Mouse (Mus musculus) neural tube, embryonic 14.5 days (tissue): ENCODE data around the gene 4930404H24Rik. TPM values are rescaled to one million over a fixed set of nuclear protein-coding genes. Genes with fewer than 3 reads are reported as not detected.

ENCODE experiments used
- ATAC-seq: fragments of 200-750 bp; cut with Nextera tagmentation; 2 replicates; pipeline ENCODE4 v1.8.0; 2017; ENCODE audit warnings: low read depth, mild to moderate bottlenecking, moderate TSS enrichment, moderate library complexity
- H3K27ac ChIP-seq: fragments of 300-500 bp; sonication (generic); 2 replicates; pipeline ENCODE4 v1.5.1; 2014; ENCODE audit warnings: low read depth, mild to moderate bottlenecking, control low read depth, low read length, moderate library complexity, mixed read lengths
- H3K27me3 ChIP-seq: fragments of 300-500 bp; sonication (generic); 2 replicates; pipeline ENCODE4 v1.6.1; 2014; ENCODE audit warnings: low read length; ENCODE audit not compliant: control insufficient read depth, insufficient read depth
- H3K36me3 ChIP-seq: fragments of 300-500 bp; sonication (generic); 2 replicates; pipeline ENCODE4 v1.6.1; 2014; ENCODE audit warnings: low read length, mixed read lengths; ENCODE audit not compliant: control insufficient read depth, insufficient read depth
- H3K4me1 ChIP-seq: fragments of 300-500 bp; sonication (generic); 2 replicates; pipeline ENCODE4 v1.6.1; 2014; ENCODE audit warnings: low read length; ENCODE audit not compliant: control insufficient read depth, insufficient read depth
- H3K4me2 ChIP-seq: fragments of 300-500 bp; sonication (generic); 2 replicates; pipeline ENCODE4 v1.6.1; 2014; ENCODE audit warnings: mild to moderate bottlenecking, low read depth, low read length, control low read depth
- H3K4me3 ChIP-seq: fragments of 300-500 bp; sonication (generic); 2 replicates; pipeline ENCODE4 v1.5.1; 2014; ENCODE audit warnings: low read depth, low read length, control low read depth, mixed read lengths
- H3K9ac ChIP-seq: fragments of 300-500 bp; sonication (generic); replicated peaks from 2 replicates; pipeline ENCODE4 v1.6.1; 2014; ENCODE audit warnings: low read depth, mild to moderate bottlenecking, control low read depth, low read length, mixed read lengths
- H3K9me3 ChIP-seq: fragments of 300-500 bp; sonication (generic); 2 replicates; pipeline ENCODE4 v1.6.1; 2016; ENCODE audit warnings: low read length; ENCODE audit not compliant: control insufficient read depth
- WGBS: fragments of 180-500 bp; shearing (Covaris S2); extraction: QIAGEN DNeasy Blood & Tissue Kit; methylation state at CpG from one replicate; pipeline ENCODE4 v1.1.7; 2014; 5-methylcytosine and 5-hydroxymethylcytosine counted together
- polyA plus RNA-seq: library from polyadenylated mRNA; unstranded; fragments of >200 nt; fragmentation: Nextera tagmentation; extraction: Ambion mirVana; gene quantifications from 2 replicates; pipeline ENCODE4 v1.2.1, GENCODE M21; 2014

Gene 4930404H24Rik
- polyA plus RNA-seq, 1 experiment from 2014 or later, result not detected

GRCm38 (mm10) chr2:153525906-153526311 is 33.3 kb downstream of the 4930404H24Rik start:
- WGBS, result 16% methylated on average over 10 of the region's 10 CpGs
- Histone ChIP-seq H3K9me3 (no peaks in the 10 kb centered on the region), H3K27me3 (no peaks in the 10 kb centered on the region; the same call in 1 of the 2 replicates), H3K27ac (no peak overlapping the region), H3K9ac (no peak overlapping the region), H3K36me3 (no peaks in the 10 kb centered on the region), H3K4me2 (no peak overlapping the region; the same call in 1 of the 2 replicates), H3K4me3 (no peak overlapping the region), H3K4me1 (peaks cover 6% of the 10 kb centered on the region; the same call in 1 of the 2 replicates)
- ATAC-seq, result no peak

GRCm38 (mm10) chr2:153526850-153527530 is 34.4 kb downstream of the 4930404H24Rik start:
- WGBS, result 31% methylated on average over 9 of the region's 9 CpGs
- Histone ChIP-seq H3K27ac (peak overlapping the region; percentile 88), H3K4me2 (peak overlapping the region; percentile 91; the same call in 1 of the 2 replicates)

GRCm38 (mm10) chr2:153527580-153528531 is 35.3 kb downstream of the 4930404H24Rik start:
- Histone ChIP-seq H3K27me3 (no peaks in the 10 kb centered on the region; the same call in 1 of the 2 replicates), H3K4me3 (peak overlapping the region; percentile 78), H3K9ac (peak overlapping the region; percentile 94), H3K36me3 (no peaks in the 10 kb centered on the region), H3K4me1 (peaks cover 6% of the 10 kb centered on the region; the same call in 1 of the 2 replicates), H3K27ac (peak overlapping the region; percentile 88), H3K9me3 (no peaks in the 10 kb centered on the region), H3K4me2 (peak overlapping the region; percentile 91)
- ATAC-seq, result peak; percentile 58
- WGBS, result 3% methylated on average over 43 of the region's 85 CpGs

More at GRCm38 (mm10) chr2:153526850-153527530, 34.4 kb downstream of the 4930404H24Rik start:
- Histone ChIP-seq H3K4me1 (peaks cover 6% of the 10 kb centered on the region; the same call in 1 of the 2 replicates), H3K4me3 (peak overlapping the region; percentile 78; the same call in 1 of the 2 replicates), H3K27me3 (no peaks in the 10 kb centered on the region; the same call in 1 of the 2 replicates), H3K9ac (peak overlapping the region; percentile 17; the same call in 1 of the 2 replicates), H3K36me3 (no peaks in the 10 kb centered on the region), H3K9me3 (no peaks in the 10 kb centered on the region)
- ATAC-seq, result no peak

DNA sequence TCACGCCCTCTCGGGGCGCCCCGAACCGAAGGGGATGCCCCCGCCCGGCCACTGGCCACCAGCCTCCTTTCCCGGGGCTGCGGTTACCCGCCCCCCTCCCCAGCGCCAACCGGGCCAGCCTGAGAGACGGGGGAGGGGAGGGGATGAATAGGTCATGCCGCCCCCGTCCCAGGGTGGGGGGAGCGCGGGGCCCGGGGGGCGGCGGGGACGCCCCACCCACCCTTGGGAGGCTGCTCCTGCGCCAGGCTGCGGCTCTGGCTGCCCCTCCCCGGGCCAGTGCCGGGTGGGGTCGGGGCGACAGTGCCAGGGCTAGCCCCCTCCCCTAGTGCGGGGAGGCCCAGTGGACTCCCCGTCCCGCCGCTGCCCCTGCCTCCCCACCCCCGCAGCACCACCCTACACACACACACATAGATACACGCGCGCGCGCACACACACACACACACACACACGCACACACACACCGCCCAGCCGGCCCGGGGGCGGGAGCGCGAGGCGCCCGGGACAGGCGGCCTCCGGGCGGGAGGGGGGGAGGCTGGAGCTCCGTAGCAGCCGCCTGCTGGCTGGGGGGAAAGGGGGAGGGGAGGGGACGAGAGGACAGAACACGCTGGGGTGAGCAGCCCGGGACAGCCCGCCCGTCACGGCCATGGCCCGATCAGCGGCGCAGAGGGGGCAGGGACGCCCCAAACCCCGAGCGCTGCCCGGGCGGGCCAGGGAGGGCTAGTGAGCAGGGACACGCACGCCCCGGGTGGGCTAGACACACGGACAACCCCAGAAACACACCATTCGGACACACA is 36.2 kb downstream of the 4930404H24Rik start:
- ATAC-seq, result peak; percentile 45
- Histone ChIP-seq H3K4me1 (peaks cover 6% of the 10 kb centered on the region; the same call in 1 of the 2 replicates), H3K4me3 (peak overlapping the region; percentile 78), H3K4me2 (peak overlapping the region; percentile 91), H3K36me3 (no peaks in the 10 kb centered on the region), H3K27me3 (no peaks in the 10 kb centered on the region; the same call in 1 of the 2 replicates), H3K9me3 (no peaks in the 10 kb centered on the region), H3K9ac (peak overlapping the region; percentile 94), H3K27ac (peak overlapping the region; percentile 88)
- 1% methylated on average over 16 of the region's 70 CpGs for WGBS

DNA sequence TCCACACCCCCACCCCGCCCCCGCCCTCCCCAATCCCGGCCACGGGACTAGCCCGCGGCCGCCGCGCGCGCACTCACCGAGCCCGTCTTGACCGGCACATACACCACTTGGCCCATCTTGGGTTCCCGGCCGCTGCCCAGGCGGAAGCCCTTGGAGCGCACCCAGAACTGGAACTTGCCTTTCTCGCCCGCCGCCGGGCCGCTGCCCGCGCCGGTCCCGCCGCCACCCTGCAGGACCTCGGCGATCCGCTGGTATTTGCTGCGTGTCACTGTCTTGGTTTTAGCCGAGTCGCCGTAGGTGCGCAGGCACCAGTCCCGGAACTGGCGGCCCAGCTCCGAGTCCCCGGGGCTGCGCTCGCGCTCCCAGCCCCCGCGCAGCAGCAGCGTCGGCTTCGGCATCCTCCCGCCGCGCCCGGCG is 36.8 kb downstream of the 4930404H24Rik start:
- Histone ChIP-seq H3K27me3 (no peaks in the 10 kb centered on the region; the same call in 1 of the 2 replicates), H3K4me2 (peak overlapping the region; percentile 91), H3K4me1 (peaks cover 6% of the 10 kb centered on the region; the same call in 1 of the 2 replicates), H3K9ac (peak overlapping the region; percentile 94), H3K27ac (peak overlapping the region; percentile 88), H3K36me3 (no peaks in the 10 kb centered on the region), H3K4me3 (peak overlapping the region; percentile 78), H3K9me3 (no peaks in the 10 kb centered on the region)
- 0% methylated on average over 38 of the region's 53 CpGs for WGBS
- ATAC-seq, result peak; percentile 10

GRCm38 (mm10) chr2:153529931-153530766 is 37.6 kb downstream of the 4930404H24Rik start, which contains the start of gene Nol4l:
TSS of gene Nol4l (minus strand) at chr2:153529971.
- H3K9me3 ChIP-seq, result no peaks in the 10 kb centered on the region
- peak within 1 kb of the TSS; percentile 91 for H3K4me2 ChIP-seq
- WGBS, result under 1% methylated on average over 44 of the region's 86 CpGs
- ATAC-seq, result peak; percentile 35
- no peaks in the 10 kb centered on the region; the same call in 1 of the 2 replicates for H3K27me3 ChIP-seq
- H3K4me3 ChIP-seq, result peak within 1 kb of the TSS; percentile 78
- H3K36me3 ChIP-seq, result no peaks in the 10 kb centered on the region
- H3K9ac ChIP-seq, result peak within 1 kb of the TSS; percentile 94
- H3K27ac ChIP-seq, result peak within 1 kb of the TSS; percentile 88
- H3K4me1 ChIP-seq, result peaks cover 6% of the 10 kb centered on the region; the same call in 1 of the 2 replicates

DNA sequence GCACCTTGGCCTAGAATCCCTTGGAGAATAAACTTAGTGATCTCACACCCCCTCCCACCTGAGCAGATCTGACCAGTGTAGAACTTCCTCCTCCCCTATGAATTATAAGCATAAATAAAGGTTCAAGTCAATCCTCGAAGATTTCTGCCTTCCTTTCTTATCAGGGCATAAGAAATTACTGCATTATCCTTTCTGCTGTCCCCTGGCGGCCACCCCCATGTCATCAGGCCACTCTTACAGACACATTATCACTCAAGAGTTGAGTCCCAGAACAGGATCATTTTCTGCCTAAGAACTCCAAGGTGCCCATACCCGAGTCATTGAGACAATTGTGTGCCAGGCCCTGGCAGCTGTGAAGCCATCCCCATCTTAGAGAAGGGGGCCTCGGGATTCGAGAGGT is 38.4 kb downstream of the 4930404H24Rik start:
- no peak overlapping the region for H3K9ac ChIP-seq
- WGBS, result 52% methylated on average over 5 of the region's 5 CpGs
- no peaks in the 10 kb centered on the region; the same call in 1 of the 2 replicates for H3K27me3 ChIP-seq
- no peaks in the 10 kb centered on the region for H3K9me3 ChIP-seq
- no peak overlapping the region for H3K4me3 ChIP-seq
- ATAC-seq, result no peak
- H3K27ac ChIP-seq, result no peak overlapping the region
- H3K36me3 ChIP-seq, result no peaks in the 10 kb centered on the region
- no peak overlapping the region for H3K4me2 ChIP-seq
- peaks cover 5% of the 10 kb centered on the region; the same call in 1 of the 2 replicates for H3K4me1 ChIP-seq
